Mouse (Mus musculus) liver, embryonic 15.5 days (tissue): Measurements from ENCODE around the gene Dpf1. TPM values are rescaled to one million over a fixed set of nuclear protein-coding genes. Genes with fewer than 3 reads are reported as not detected.

ENCODE experiments used
- ATAC-seq: fragments of 200-750 bp; cut with Nextera tagmentation; 2 replicates; pipeline ENCODE4 v1.8.0; 2017; ENCODE audit warnings: moderate number of reproducible peaks, mild to moderate bottlenecking, moderate library complexity; ENCODE audit not compliant: insufficient read depth
- H3K27ac ChIP-seq: fragments of 300-500 bp; sonication (generic); replicated peaks from 2 replicates; pipeline ENCODE4 v1.5.1; 2015; ENCODE audit warnings: mild to moderate bottlenecking, inconsistent platforms
- H3K27me3 ChIP-seq: fragments of 300-500 bp; sonication (generic); 2 replicates; pipeline ENCODE4 v1.6.1; 2015; ENCODE audit warnings: mild to moderate bottlenecking, inconsistent platforms
- H3K36me3 ChIP-seq: fragments of 300-500 bp; sonication (generic); replicated peaks from 2 replicates; pipeline ENCODE4 v1.6.1; 2015; ENCODE audit warnings: moderate library complexity, mild to moderate bottlenecking, inconsistent platforms
- H3K4me1 ChIP-seq: fragments of 300-500 bp; sonication (generic); replicated peaks from 2 replicates; pipeline ENCODE4 v1.6.1; 2015; ENCODE audit warnings: inconsistent platforms
- H3K4me2 ChIP-seq: fragments of 300-500 bp; sonication (generic); 2 replicates; pipeline ENCODE4 v1.6.1; 2015; ENCODE audit warnings: moderate library complexity, mild to moderate bottlenecking, inconsistent platforms
- H3K4me3 ChIP-seq: fragments of 300-500 bp; sonication (generic); replicated peaks from 2 replicates; pipeline ENCODE4 v1.5.1; 2015; ENCODE audit warnings: mild to moderate bottlenecking, inconsistent platforms
- H3K9ac ChIP-seq: fragments of 300-500 bp; sonication (generic); 2 replicates; pipeline ENCODE4 v1.6.1; 2015; ENCODE audit warnings: moderate library complexity, mild to moderate bottlenecking, inconsistent platforms
- H3K9me3 ChIP-seq: fragments of 300-500 bp; sonication (generic); replicated peaks from 2 replicates; pipeline ENCODE4 v1.6.1; 2016; ENCODE audit warnings: inconsistent platforms
- WGBS: fragments of 180-500 bp; shearing (Covaris S2); methylation state at CpG from one replicate; pipeline ENCODE4 v1.1.7; 2015; ENCODE audit warnings: mixed read lengths; ENCODE audit not compliant: insufficient replicate concordance; 5-methylcytosine and 5-hydroxymethylcytosine counted together
- polyA plus RNA-seq: library from polyadenylated mRNA; unstranded; fragments of >200 nt; fragmentation: Nextera tagmentation; extraction: Ambion mirVana; gene quantifications from 2 replicates; pipeline ENCODE4 v1.2.1, GENCODE M21; 2015

Dpf1 gene
- polyA plus RNA-seq, 1 experiment from 2014 or later = 2.3 TPM

GRCm38 (mm10) chr7:29314844-29315628, 11.3 kb downstream of the Dpf1 start:
- Histone ChIP-seq H3K4me3 (no peak overlapping the region), H3K36me3 (no peaks in the 10 kb centered on the region), H3K4me2 (no peak overlapping the region), H3K9ac (no peak overlapping the region), H3K4me1 (peaks cover 42% of the 10 kb centered on the region), H3K9me3 (no peaks in the 10 kb centered on the region), H3K27ac (no peak overlapping the region), H3K27me3 (peaks cover 17% of the 10 kb centered on the region)
- 53% methylated on average over 13 of the region's 13 CpGs for WGBS
- ATAC-seq = no peak

- no peak for ATAC-seq
- Histone ChIP-seq H3K4me1 (peaks cover 37% of the 10 kb centered on the region), H3K9me3 (no peaks in the 10 kb centered on the region), H3K27ac (no peak overlapping the region), H3K4me2 (no peak overlapping the region), H3K27me3 (peaks cover 5% of the 10 kb centered on the region; the same call in 1 of the 2 replicates), H3K4me3 (no peak overlapping the region), H3K36me3 (no peaks in the 10 kb centered on the region), H3K9ac (no peak overlapping the region)
- WGBS = 69% methylated on average over 17 of the region's 17 CpGs
These were observed 12.5 kb downstream of the Dpf1 start for GRCm38 (mm10) chr7:29316137-29316734.

GRCm38 (mm10) chr7:29316976-29317375, 13.2 kb downstream of the Dpf1 start:
- Histone ChIP-seq H3K4me2 (no peak overlapping the region), H3K9ac (no peak overlapping the region), H3K36me3 (0 out of 2 replicates have a peak, but pooled peaks cover under 1% of the 10 kb centered on the region), H3K27me3 (0 out of 2 replicates have a peak, but pooled peaks cover 5% of the 10 kb centered on the region), H3K4me1 (peaks cover 37% of the 10 kb centered on the region), H3K4me3 (no peak overlapping the region), H3K9me3 (no peaks in the 10 kb centered on the region), H3K27ac (no peak overlapping the region)
- ATAC-seq = no peak
- WGBS = 9% methylated on average over 10 of the region's 10 CpGs

GRCm38 (mm10) chr7:29317558-29317957, 13.8 kb downstream of the Dpf1 start:
- H3K4me2 ChIP-seq = peak overlapping the region; percentile 53; the same call in 1 of the 2 replicates
- 0% methylated on average over 2 of the region's 2 CpGs for WGBS
- peaks cover 37% of the 10 kb centered on the region for H3K4me1 ChIP-seq

GRCm38 (mm10) chr7:29318115-29318911, 14.6 kb downstream of the Dpf1 start:
- H3K9ac ChIP-seq = no peak overlapping the region
- no peak overlapping the region for H3K4me3 ChIP-seq
- peak; percentile 46; the same call in 1 of the 2 replicates for ATAC-seq
- no peak overlapping the region for H3K27ac ChIP-seq
- peaks cover 8% of the 10 kb centered on the region; the same call in 1 of the 2 replicates for H3K36me3 ChIP-seq
- 0 out of 2 replicates have a peak, but pooled peaks cover 5% of the 10 kb centered on the region for H3K27me3 ChIP-seq
- H3K4me1 ChIP-seq = peaks cover 37% of the 10 kb centered on the region
- no peaks in the 10 kb centered on the region for H3K9me3 ChIP-seq
- peak overlapping the region; percentile 53 for H3K4me2 ChIP-seq
- 3% methylated on average over 18 of the region's 18 CpGs for WGBS

More at GRCm38 (mm10) chr7:29317558-29317957, 13.8 kb downstream of the Dpf1 start:
- Histone ChIP-seq H3K27me3 (0 out of 2 replicates have a peak, but pooled peaks cover 5% of the 10 kb centered on the region), H3K36me3 (peaks cover 7% of the 10 kb centered on the region; the same call in 1 of the 2 replicates), H3K27ac (no peak overlapping the region), H3K4me3 (no peak overlapping the region), H3K9me3 (no peaks in the 10 kb centered on the region), H3K9ac (no peak overlapping the region)
- no peak for ATAC-seq

- peaks cover 34% of the 10 kb centered on the region for H3K4me1 ChIP-seq
- ATAC-seq = no peak
- peak overlapping the region; percentile 53 for H3K4me2 ChIP-seq
- no peaks in the 10 kb centered on the region for H3K9me3 ChIP-seq
- 0 out of 2 replicates have a peak, but pooled peaks cover 5% of the 10 kb centered on the region for H3K27me3 ChIP-seq
- no peak overlapping the region for H3K27ac ChIP-seq
- H3K9ac ChIP-seq = no peak overlapping the region
- WGBS = 14% methylated on average over 19 of the region's 19 CpGs
- H3K36me3 ChIP-seq = peaks cover 13% of the 10 kb centered on the region; the same call in 1 of the 2 replicates
- no peak overlapping the region for H3K4me3 ChIP-seq
These were observed 15.9 kb downstream of the Dpf1 start for GRCm38 (mm10) chr7:29319337-29320307.

- Histone ChIP-seq H3K4me1 (no peaks in the 10 kb centered on the region), H3K36me3 (peaks cover 48% of the 10 kb centered on the region), H3K4me3 (no peak overlapping the region), H3K9me3 (no peaks in the 10 kb centered on the region), H3K27me3 (no peaks in the 10 kb centered on the region), H3K4me2 (no peak overlapping the region), H3K27ac (no peak overlapping the region), H3K9ac (no peak overlapping the region)
- no peak for ATAC-seq
- WGBS = 79% methylated on average over 6 of the region's 6 CpGs
These were observed 23.3 kb downstream of the Dpf1 start for GRCm38 (mm10) chr7:29327087-29327486.

- H3K36me3 ChIP-seq = peaks cover 47% of the 10 kb centered on the region
- no peak for ATAC-seq
- H3K9me3 ChIP-seq = no peaks in the 10 kb centered on the region
- no peaks in the 10 kb centered on the region for H3K27me3 ChIP-seq
- 83% methylated on average over 16 of the region's 16 CpGs for WGBS
- H3K4me1 ChIP-seq = peaks cover 4% of the 10 kb centered on the region; the same call in 1 of the 2 replicates
- H3K9ac ChIP-seq = no peak overlapping the region
- no peak overlapping the region for H3K4me3 ChIP-seq
- H3K27ac ChIP-seq = no peak overlapping the region
- no peak overlapping the region for H3K4me2 ChIP-seq
These were observed 25.2 kb downstream of the Dpf1 start for GRCm38 (mm10) chr7:29328984-29329383.

GRCm38 (mm10) chr7:29334156-29334555, 30.4 kb downstream of the Dpf1 start:
- Histone ChIP-seq H3K9ac (no peak overlapping the region), H3K9me3 (no peaks in the 10 kb centered on the region), H3K27me3 (no peaks in the 10 kb centered on the region), H3K36me3 (peaks cover 31% of the 10 kb centered on the region), H3K4me3 (no peak overlapping the region), H3K4me1 (peaks cover 49% of the 10 kb centered on the region), H3K27ac (no peak overlapping the region), H3K4me2 (no peak overlapping the region)
- ATAC-seq = no peak
- WGBS = 67% methylated on average over 7 of the region's 7 CpGs

GRCm38 (mm10) chr7:29335276-29335675, 31.5 kb downstream of the Dpf1 start:
- ATAC-seq = no peak
- H3K9me3 ChIP-seq = no peaks in the 10 kb centered on the region
- no peak overlapping the region; the same call in 1 of the 2 replicates for H3K27ac ChIP-seq
- H3K4me1 ChIP-seq = peaks cover 60% of the 10 kb centered on the region
- H3K4me2 ChIP-seq = no peak overlapping the region
- H3K36me3 ChIP-seq = peaks cover 21% of the 10 kb centered on the region
- H3K9ac ChIP-seq = no peak overlapping the region
- H3K27me3 ChIP-seq = no peaks in the 10 kb centered on the region
- no peak overlapping the region for H3K4me3 ChIP-seq
